In genomic region chr13:28959068-28959440, GRCm38 (mm10) we compare ENCODE assay signal across 8 mouse cellular contexts. TPM values are rescaled to one million over a fixed set of nuclear protein-coding genes. Genes with fewer than 3 reads are reported as not detected.
A peak's percentile ranks its signal among the peaks of the same experiment; 100 is the strongest.
DNase-seq lines count a peak whose midpoint lies in the region; ATAC-seq and TF ChIP-seq lines count a peak whose summit lies in the region.

No protein-coding gene starts in this region.

- H3K4me2 ChIP-seq in heart, embryonic 11.5 days: peak overlapping the region; percentile 96
- peak overlapping the region; percentile 93 for H3K4me2 ChIP-seq in CH12.LX (ENCODE audit: insufficient read depth, low read depth, poor library complexity, severe bottlenecking)
- peak overlapping the region; percentile 93 for H3K4me2 ChIP-seq in heart, postnatal 0 days (ENCODE audit: low read depth, low read length)

- 0 out of 2 replicates have a peak, but pooled peaks cover 5% of the 10 kb centered on the region for H3K4me1 ChIP-seq in heart, embryonic 11.5 days (ENCODE audit: control insufficient read depth, insufficient read depth, low read length)
- H3K4me1 ChIP-seq in CH12.LX (ENCODE audit: control insufficient read depth in 1 of 2, insufficient read depth in 2 of 2): peaks cover 0 to 23% of the 10 kb centered on the region in 2 experiments; a peak in 2 of 4 replicates
- H3K4me1 ChIP-seq in heart, postnatal 0 days (ENCODE audit: control insufficient read depth, insufficient read depth): no peaks in the 10 kb centered on the region

- peak overlapping the region; percentile 96 for H3K27ac ChIP-seq in heart, embryonic 11.5 days (ENCODE audit: low read depth, low read length)
- H3K27ac ChIP-seq in CH12.LX (ENCODE audit: insufficient read depth, low read depth): no peak overlapping the region
- H3K27ac ChIP-seq in heart, postnatal 0 days (ENCODE audit: low read depth): peak overlapping the region; percentile 97
- no peak overlapping the region for H3K27ac ChIP-seq in macrophage

- WGBS in heart, embryonic 11.5 days (ENCODE audit: insufficient replicate concordance): under 1% methylated on average over 17 of the region's 17 CpGs
- under 1% methylated on average over 17 of the region's 17 CpGs for WGBS in heart, postnatal 0 days
- 1% methylated on average over 17 of the region's 17 CpGs for WGBS in macrophage (ENCODE audit: missing documents)

- no peak for TF ChIP-seq CTCF in CH12.LX (conservative IDR thresholded peaks at IDR 0.05 in 1 of 2, IDR thresholded peaks at IDR 0.05 in 1 of 2; ENCODE audit: low read depth in 2 of 2, low read length in 2 of 2)
- no peak for TF ChIP-seq CTCF in heart, postnatal 0 days (IDR thresholded peaks at IDR 0.05; ENCODE audit: low read depth)

- peak overlapping the region; percentile 87 for H3K9ac ChIP-seq in heart, embryonic 11.5 days (ENCODE audit: low read depth, low read length)
- H3K9ac ChIP-seq in CH12.LX (ENCODE audit: insufficient read depth, low read depth): peak overlapping the region; percentile 62; the same call in 1 of the 2 replicates
- H3K9ac ChIP-seq in heart, postnatal 0 days (replicated peaks; ENCODE audit: low read depth, low read length): peak overlapping the region; percentile 68

- no peaks in the 10 kb centered on the region for H3K79me2 ChIP-seq in CH12.LX (replicated peaks; ENCODE audit: control insufficient read depth, extremely low read depth, insufficient read depth, poor library complexity, severe bottlenecking)
- H3K79me2 ChIP-seq in macrophage (ENCODE audit: inconsistent target): no peaks in the 10 kb centered on the region

- DNase-seq in heart, postnatal 10 days: no peak
- DNase-seq in CH12.LX (ENCODE audit: extremely low read depth): no peak
- no peak for DNase-seq in heart, postnatal 0 days (ENCODE audit: low spot score)
- no peak for DNase-seq in urinary bladder, postnatal 4 days (ENCODE audit: low spot score in 2 of 2)
- DNase-seq in embryo, embryonic 9.5 days (ENCODE audit: extremely low spot score): no peak

- no peak for ATAC-seq in heart, embryonic 11.5 days (replicated peaks; ENCODE audit: insufficient number of reproducible peaks, low FRiP score, low TSS enrichment)
- ATAC-seq in heart, postnatal 0 days (ENCODE audit: insufficient read depth, low read depth): no peak
- ATAC-seq in monocyte, adult 5-6 weeks (replicated peaks; ENCODE audit: insufficient number of reproducible peaks, low FRiP score, low TSS enrichment, poor library complexity, severe bottlenecking): no peak

- no peak for TF ChIP-seq POLR2A in CH12.LX (IDR thresholded peaks at IDR 0.05; ENCODE audit: low read depth, low read length)

- intact Hi-C loops in heart, postnatal 10 days (cut with DNase I): loop anchor here (2.0 to 10.0 kb wide), 3 partner anchors 244 to 1026 kb away; partner anchors contain the start of gene E2f3

- TF ChIP-seq EP300 in CH12.LX (IDR thresholded peaks at IDR 0.05; ENCODE audit: low read length): no peak
- no peak for TF ChIP-seq EP300 in heart, postnatal 0 days (IDR thresholded peaks at IDR 0.05; ENCODE audit: low read depth)

- in situ Hi-C loops in CH12.LX (cut with MboI; ENCODE audit: low pct_ligation_motif_present, low pct_unique_long_range_greater_than_20kb, low sequenced_read_pairs): loop anchor here (5.0 to 25.0 kb wide), 3 partner anchors 353 to 886 kb away; no protein-coding TSS in a partner anchor

- H3K36me3 ChIP-seq in heart, embryonic 11.5 days (ENCODE audit: control insufficient read depth, insufficient read depth, low read length): no peaks in the 10 kb centered on the region
- H3K36me3 ChIP-seq in CH12.LX (replicated peaks in 1 of 2; ENCODE audit: control insufficient read depth in 1 of 2, insufficient read depth in 1 of 2, low read length in 1 of 2) (no peaks in the 10 kb centered on the region), macrophage (ENCODE audit: inconsistent target) (no peaks in the 10 kb centered on the region)
- no peaks in the 10 kb centered on the region for H3K36me3 ChIP-seq in heart, postnatal 0 days (replicated peaks; ENCODE audit: control insufficient read depth, insufficient read depth, low read length)

- no peaks in the 10 kb centered on the region for H3K9me3 ChIP-seq in heart, embryonic 11.5 days (replicated peaks; ENCODE audit: control insufficient read depth, low read length)
- H3K9me3 ChIP-seq in CH12.LX (replicated peaks; ENCODE audit: low read length): peaks cover 6% of the 10 kb centered on the region
- no peaks in the 10 kb centered on the region for H3K9me3 ChIP-seq in heart, postnatal 0 days (replicated peaks; ENCODE audit: control insufficient read depth, low read length)

- peak overlapping the region; percentile 58 for H3K4me3 ChIP-seq in heart, embryonic 11.5 days (ENCODE audit: low read depth, low read length)
- peak overlapping the region; percentile 49 to 67 (median 58) for H3K4me3 ChIP-seq in CH12.LX (replicated peaks in 1 of 3; ENCODE audit: low read depth in 2 of 3, low read length in 2 of 3, poor library complexity in 1 of 3)
- H3K4me3 ChIP-seq in heart, postnatal 0 days (ENCODE audit: low read depth, low read length): peak overlapping the region; percentile 65
- H3K4me3 ChIP-seq in macrophage (ENCODE audit: inconsistent target): peak overlapping the region; percentile 36

- no peaks in the 10 kb centered on the region for H3K27me3 ChIP-seq in heart, embryonic 11.5 days (ENCODE audit: control insufficient read depth, insufficient read depth, low read length)
- H3K27me3 ChIP-seq in CH12.LX (replicated peaks): no peaks in the 10 kb centered on the region
- no peaks in the 10 kb centered on the region for H3K27me3 ChIP-seq in heart, postnatal 0 days (ENCODE audit: control insufficient read depth, insufficient read depth, low read length)

- no peak for TF ChIP-seq RAD21 in CH12.LX (IDR thresholded peaks at IDR 0.05; ENCODE audit: low read depth, low read length)

- dilution Hi-C loops in CH12.LX (cut with MboI; ENCODE audit: extremely low pct_ligation_motif_present, extremely low pct_unique_long_range_greater_than_20kb, low sequenced_read_pairs): no loop called here

TF ChIP-seq in CH12.LX, 34 proteins besides CTCF, POLR2A, EP300 and RAD21:
- TF ChIP-seq CHD2 (IDR thresholded peaks at IDR 0.05; ENCODE audit: low read length): no peak
- TF ChIP-seq TCF12 (IDR thresholded peaks at IDR 0.05; ENCODE audit: low read depth, low read length): no peak
- no peak for TF ChIP-seq NELFE (IDR thresholded peaks at IDR 0.05; ENCODE audit: low read depth, low read length)
- no peak for TF ChIP-seq BHLHE40 (IDR thresholded peaks at IDR 0.05; ENCODE audit: low read depth, low read length)
- no peak for TF ChIP-seq CHD1 (IDR thresholded peaks at IDR 0.05; ENCODE audit: low read depth, low read length)
- no peak for TF ChIP-seq IRF4 (IDR thresholded peaks at IDR 0.05; ENCODE audit: low read depth, low read length)
- TF ChIP-seq MAX (IDR thresholded peaks at IDR 0.05; ENCODE audit: low read length): no peak
- TF ChIP-seq SMC3 (IDR thresholded peaks at IDR 0.05; ENCODE audit: low read depth, low read length): no peak
- no peak for TF ChIP-seq ZC3H11A (IDR thresholded peaks at IDR 0.05; ENCODE audit: low read depth, low read length)
- no peak for TF ChIP-seq ETS1 (conservative IDR thresholded peaks at IDR 0.05; ENCODE audit: low read depth, low read length)
- TF ChIP-seq GABPA (IDR thresholded peaks at IDR 0.05; ENCODE audit: insufficient replicate concordance, low read depth, low read length): no peak
- no peak for TF ChIP-seq ELF1 (IDR thresholded peaks at IDR 0.05; ENCODE audit: low read depth, low read length)
- no peak for TF ChIP-seq NRF1 (IDR thresholded peaks at IDR 0.05; ENCODE audit: low read depth, low read length)
- TF ChIP-seq MXI1 (IDR thresholded peaks at IDR 0.05; ENCODE audit: low read depth, low read length): no peak
- no peak for TF ChIP-seq JUND (conservative IDR thresholded peaks at IDR 0.05; ENCODE audit: low read depth, low read length)

RNA-seq across cellular contexts. Expression of gene Sox4, which starts 5.5 kb away (rescaled TPM):
- 45.6 and 47.0 TPM in 2 replicates for polyA plus RNA-seq in heart, embryonic 11.5 days (2014; fragmentation: Nextera tagmentation; extraction: Ambion mirVana)
- total RNA-seq in heart, postnatal 10 days (2021): 100 to 1,000 TPM in 1 of 2 experiments, 10 to 100 TPM in 1; 58.8 to 129 TPM
- total RNA-seq in CH12.LX (2012; rRNA removed) (not detected in 2 replicates), CH12.LX (2014; rRNA removed) (0.05 TPM in 1 of 2 replicates, not detected in the other)
- polyA plus RNA-seq in CH12.LX (2012; ENCODE audit: insufficient read length, low read depth) (not detected in 2 replicates), macrophage (2018) (0.73 to 3.1 TPM (median 2.3 TPM) in 3 replicates)
- 87.0 and 98.3 TPM in 2 replicates for total RNA-seq in heart, postnatal 0 days (2014; rRNA removed; ENCODE audit: low replicate concordance)
- polyA plus RNA-seq in heart, postnatal 0 days (2015; fragmentation: Nextera tagmentation; extraction: Ambion mirVana): 44.5 and 55.5 TPM in 2 replicates
- total RNA-seq in macrophage (2018; cell fraction: chromatin; rRNA removed): 10 to 100 TPM in 1 of 26 experiments, 1 to 10 TPM in 2, under 1 TPM in 12, not detected in 11; 0.13 to 11.6 (median 0.26) TPM
- 1 to 10 TPM in 11 of 26 experiments, under 1 TPM in 15; 0.11 to 3.5 (median 0.52) TPM for total RNA-seq in macrophage (2018; cell fraction: cytosol; rRNA removed)
- 1 to 10 TPM in 5 of 26 experiments, under 1 TPM in 19, not detected in 2; 0.06 to 3.1 (median 0.56) TPM for total RNA-seq in macrophage (2018; cell fraction: nucleus; rRNA removed)
- total RNA-seq in monocyte, adult 5-6 weeks (2017): 0.29 to 2.4 TPM (median 0.43 TPM) in 3 replicates

Comparison
In these comparisons a context has a peak if more than half of its experiments do, and no peak if none do; other contexts are left out.
1. H3K27ac ChIP-seq: peak in heart, embryonic 11.5 days (single experiment) and heart, postnatal 0 days (single experiment); none in CH12.LX (single experiment) and macrophage (single experiment).
2. RNA of gene Sox4, which starts 5.5 kb away (total RNA-seq): 58.8 to 129 TPM in heart, postnatal 10 days and 87.0 to 98.3 TPM in heart, postnatal 0 days; 0.29 to 2.4 TPM in monocyte, adult 5-6 weeks and 0.05 TPM in CH12.LX; every median in the first group is over 10 times any median in the second.
3. Peak in every context shown above with its lines, with median percentiles within 50 percentile points of each other: H3K4me2 ChIP-seq, H3K4me3 ChIP-seq and H3K9ac ChIP-seq.